Mouse (Mus musculus) embryonic fibroblast, embryonic 13.5 days (primary cell): ENCODE data around the gene Nrn1l.

Source experiments
- CTCF ChIP-seq: IDR thresholded peaks from 2 replicates; pipeline ENCODE4 v1.5.1; 2011; ENCODE audit warnings: mild to moderate bottlenecking, control low read depth, low read length, moderate library complexity, borderline replicate concordance; ENCODE audit not compliant: insufficient read depth
- POLR2A ChIP-seq: IDR thresholded peaks from 2 replicates; pipeline ENCODE4 v1.6.1; 2011; ENCODE audit warnings: low read depth, mild to moderate bottlenecking, control low read depth, low read length, moderate library complexity

DNA sequence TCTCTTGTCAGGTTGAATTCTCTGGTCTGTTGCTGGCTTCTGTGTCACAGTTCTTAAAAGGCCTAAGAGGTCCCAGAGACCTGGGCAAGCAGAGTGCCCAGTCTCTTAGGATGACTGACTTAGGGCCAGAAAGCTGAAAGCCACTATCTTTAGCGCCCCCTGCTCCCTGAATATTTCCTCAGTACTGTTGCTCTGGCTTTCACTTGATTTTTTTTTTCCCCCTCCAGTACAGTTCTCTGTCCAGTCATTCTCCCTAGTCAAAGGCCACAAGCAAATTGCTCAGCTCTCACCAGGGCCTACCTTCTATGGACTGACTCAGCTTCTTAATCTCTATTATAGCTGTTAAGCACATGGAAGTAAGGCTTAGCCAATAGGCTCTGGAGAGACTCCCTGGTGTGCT, 31.4 kb upstream of the Nrn1l start:
- TF ChIP-seq CTCF (no peak), POLR2A (no peak)
